Mouse (Mus musculus): ENCODE data around the gene Gm6217. TPM values are rescaled to one million over a fixed set of nuclear protein-coding genes. Genes with fewer than 3 reads are reported as not detected.

Gene Gm6217
- total RNA-seq, 2 experiments from 2014 or later, result not detected

DNA sequence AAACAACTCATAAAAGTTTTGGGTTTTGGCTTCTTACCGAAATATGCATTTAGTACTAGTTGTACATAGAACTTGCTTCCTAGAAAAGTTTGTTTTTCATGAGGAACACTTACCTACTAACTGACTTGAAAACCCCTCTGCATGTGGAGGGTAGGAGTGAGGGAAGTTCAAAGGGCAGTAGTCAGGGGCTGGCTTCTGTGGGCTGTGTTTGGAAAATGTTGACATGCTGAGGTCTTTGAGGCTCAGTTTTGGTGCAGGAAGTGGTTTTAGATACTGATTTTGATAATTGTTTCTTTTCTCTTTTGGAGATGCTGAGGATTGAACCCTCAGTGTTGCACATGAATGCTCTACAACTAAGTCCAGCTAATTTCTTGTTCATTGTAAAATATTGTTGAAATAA, 30.6 kb downstream of the Gm6217 start:
- intact Hi-C loops (cut with DNase I), result no loop called here
- DNase-seq (ENCODE audit: low spot score in 2 of 2), result no peak

DNA sequence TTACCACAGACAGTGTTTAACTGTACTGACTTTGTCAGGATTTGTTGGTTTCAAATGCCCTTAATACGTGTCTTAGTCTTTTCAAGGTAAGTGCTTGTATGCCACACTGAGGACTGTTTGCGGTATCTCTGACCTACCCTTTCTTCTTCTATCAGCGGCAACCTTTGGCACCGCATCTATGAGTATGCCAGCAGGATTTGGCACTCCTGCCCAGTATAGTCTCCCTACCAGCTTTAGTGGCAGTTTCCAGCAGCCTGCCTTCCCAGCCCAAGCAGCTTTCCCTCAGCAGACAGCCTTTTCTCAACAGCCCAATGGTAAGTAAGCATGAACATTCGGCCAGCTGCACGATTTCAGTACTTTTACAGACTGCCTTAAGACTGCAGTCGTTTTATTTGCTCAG, 37.9 kb downstream of the Gm6217 start:
- no peak for DNase-seq (ENCODE audit: low spot score in 2 of 2)
- intact Hi-C loops (cut with DNase I), result no loop called here

Other genes with a start within 250 kb of the Gm6217 start
- gene Mff, start 206.5 kb downstream of the Gm6217 start, total RNA-seq (2021), result 100 to 1,000 TPM; 274 to 279 TPM
- gene Tm4sf20, start 162.9 kb downstream of the Gm6217 start, total RNA-seq (2021), result not detected
- gene Gm47791, start 160.2 kb downstream of the Gm6217 start, total RNA-seq (2021), result not detected
- gene Agfg1, start 91.9 kb downstream of the Gm6217 start, total RNA-seq (2021), result 10 to 100 TPM; 81.8 to 88.6 TPM
- gene A030005L19Rik, start 18.1 kb downstream of the Gm6217 start, total RNA-seq (2021), result 1 to 10 TPM in 1 of 2 experiments, under 1 TPM in 1; 0.87 to 1.2 TPM
- gene A030014E15Rik, start 6.5 kb downstream of the Gm6217 start, total RNA-seq (2021), result not detected
- gene A030003K21Rik, start 12.0 kb upstream of the Gm6217 start, total RNA-seq (2021), result not detected
- not detected for gene Gm7544, start 24.6 kb upstream of the Gm6217 start, total RNA-seq (2021)
- not detected for gene Gm47955, start 28.9 kb upstream of the Gm6217 start, total RNA-seq (2021)
- gene Gm47959, start 69.1 kb upstream of the Gm6217 start, total RNA-seq (2021), result not detected
- gene Slc19a3, start 107.0 kb upstream of the Gm6217 start, total RNA-seq (2021), result 1 to 10 TPM; 2.8 to 2.9 TPM
- not detected for gene Krtap28-10, start 111.1 kb upstream of the Gm6217 start, total RNA-seq (2021)
- gene Gm47969, start 113.5 kb upstream of the Gm6217 start, total RNA-seq (2021), result not detected
- gene A030005K14Rik, start 128.0 kb upstream of the Gm6217 start, total RNA-seq (2021), result not detected
- not detected for gene Krtap28-13, start 129.5 kb upstream of the Gm6217 start, total RNA-seq (2021)
- not detected for gene Ccl20, start 185.4 kb upstream of the Gm6217 start, total RNA-seq (2021)
- under 1 TPM; 0.32 to 0.39 TPM for gene Daw1, start 228.4 kb upstream of the Gm6217 start, total RNA-seq (2021)

Measured in left cerebral cortex, postnatal 25 days (tissue).